Mouse (Mus musculus): ENCODE measurements around the gene Haao.
"Not testable (repeated sequence)": the region's sequence is repeated elsewhere in the genome, so short reads cannot be mapped to it uniquely, and the experiment has no call there.

Haao gene

GRCm38 (mm10) chr17:83866582-83866981 lies 18.8 kb upstream of the Haao start:
- peak in 1 of 2 experiments; percentile 45 for DNase-seq (ENCODE audit: low spot score in 2 of 2)

GRCm38 (mm10) chr17:83865366-83865765 lies 17.6 kb upstream of the Haao start:
- no peak for DNase-seq (ENCODE audit: low spot score in 2 of 2)

DNA sequence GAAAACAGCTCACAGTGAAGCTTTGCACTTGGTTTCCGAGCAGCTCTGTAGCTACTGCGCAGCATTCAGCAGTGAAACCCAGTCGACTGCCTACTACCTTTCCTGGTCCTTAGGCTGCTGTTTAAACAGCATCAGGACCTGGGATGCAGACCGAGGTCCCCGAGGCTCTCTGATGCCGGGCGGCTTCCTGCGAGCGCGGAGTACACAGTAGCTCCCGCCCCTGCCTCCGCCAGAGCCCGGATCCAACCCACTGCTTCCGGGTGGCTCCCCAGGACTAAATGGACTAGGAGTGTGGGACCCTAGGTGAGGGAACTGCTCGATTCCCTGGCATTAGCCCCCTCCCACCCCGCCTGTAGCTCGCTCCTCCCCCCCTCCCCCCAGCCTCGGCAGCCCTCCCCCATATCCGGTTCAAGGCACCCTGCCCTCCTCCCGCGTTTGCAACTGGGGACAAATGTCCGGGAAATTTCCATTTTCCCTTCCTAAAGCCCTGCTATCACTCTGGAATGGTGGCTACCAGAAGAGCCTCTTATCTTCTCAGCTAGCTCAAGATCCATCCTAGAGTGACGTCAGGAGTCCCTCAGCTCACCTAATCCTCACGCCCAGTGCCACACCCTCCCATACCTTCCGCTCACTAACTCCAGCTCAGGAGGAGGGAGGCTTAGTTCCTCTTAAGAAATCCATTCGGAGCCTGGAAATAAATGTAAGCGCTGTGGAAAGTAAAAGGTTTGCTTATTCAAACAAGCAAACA lies 14.5 kb upstream of the Haao start:
- DNase-seq (ENCODE audit: low spot score in 2 of 2), result peak; percentile 38 to 62

GRCm38 (mm10) chr17:83861444-83862133 lies 13.8 kb upstream of the Haao start:
- peak; percentile 98 to 99 for DNase-seq (ENCODE audit: low spot score in 2 of 2)

- not testable (repeated sequence) for DNase-seq (ENCODE audit: low spot score in 2 of 2)
These were observed 13.2 kb upstream of the Haao start for GRCm38 (mm10) chr17:83860968-83861367.

DNA sequence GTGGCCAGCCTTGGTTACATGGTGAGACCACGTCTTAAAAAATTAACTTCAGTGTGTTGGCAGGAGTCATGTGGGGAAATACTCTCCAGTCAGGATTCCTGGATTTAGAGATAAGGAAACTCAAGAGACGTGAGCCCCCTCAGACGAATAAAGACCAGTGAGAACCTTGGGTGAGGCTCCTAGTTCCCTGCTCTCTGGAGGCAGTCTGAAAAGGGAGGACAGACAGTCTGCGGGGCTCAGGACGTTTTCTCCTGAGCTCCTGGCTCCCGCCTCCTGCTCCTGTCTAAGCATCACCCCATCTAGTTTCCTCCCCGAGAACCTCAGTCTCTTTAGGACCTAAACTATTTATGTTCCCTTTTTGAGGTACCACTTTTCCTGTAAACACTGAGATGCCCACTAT lies 12.5 kb upstream of the Haao start:
- no peak for DNase-seq (ENCODE audit: low spot score in 2 of 2)

GRCm38 (mm10) chr17:83859639-83860038 lies 11.9 kb upstream of the Haao start:
- DNase-seq (ENCODE audit: low spot score in 2 of 2), result no peak

- no peak for DNase-seq (ENCODE audit: low spot score in 2 of 2)
These were observed 10.7 kb upstream of the Haao start for GRCm38 (mm10) chr17:83858413-83858812.

- DNase-seq (ENCODE audit: low spot score in 2 of 2), result no peak
These were observed 6.6 kb upstream of the Haao start for GRCm38 (mm10) chr17:83854284-83854918.

- no peak for DNase-seq (ENCODE audit: low spot score in 2 of 2)
These were observed 6.1 kb upstream of the Haao start for GRCm38 (mm10) chr17:83853831-83854230.

- no peak for DNase-seq (ENCODE audit: low spot score in 2 of 2)
These were observed 3.1 kb upstream of the Haao start for GRCm38 (mm10) chr17:83850864-83851263.

- peak; percentile 91 to 95 for DNase-seq (ENCODE audit: low spot score in 2 of 2)
These were observed 2.7 kb upstream of the Haao start for GRCm38 (mm10) chr17:83850458-83850857.

DNA sequence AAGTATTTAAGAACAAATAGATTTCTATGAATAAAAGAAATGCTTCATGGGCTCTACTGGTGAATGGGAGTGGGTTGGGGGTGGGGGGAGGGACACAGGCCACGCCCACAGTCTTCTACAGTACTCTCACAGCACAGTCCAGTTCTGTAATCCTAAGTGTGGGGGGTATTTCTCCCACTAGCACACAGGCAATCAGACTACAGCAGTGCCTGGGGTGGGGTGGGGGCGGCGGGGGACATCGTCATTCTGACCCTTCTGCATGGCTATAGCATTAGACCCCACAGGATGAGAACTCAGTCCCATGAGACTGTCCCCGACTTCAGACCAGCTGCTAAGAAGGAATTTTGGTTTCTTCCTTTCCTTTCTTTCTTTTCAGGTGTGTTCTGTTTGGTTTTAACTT lies 2.0 kb upstream of the Haao start:
- no peak for DNase-seq (ENCODE audit: low spot score in 2 of 2)

GRCm38 (mm10) chr17:83849081-83849675 lies 1.4 kb upstream of the Haao start:
- DNase-seq (ENCODE audit: low spot score in 2 of 2), result no peak

DNA sequence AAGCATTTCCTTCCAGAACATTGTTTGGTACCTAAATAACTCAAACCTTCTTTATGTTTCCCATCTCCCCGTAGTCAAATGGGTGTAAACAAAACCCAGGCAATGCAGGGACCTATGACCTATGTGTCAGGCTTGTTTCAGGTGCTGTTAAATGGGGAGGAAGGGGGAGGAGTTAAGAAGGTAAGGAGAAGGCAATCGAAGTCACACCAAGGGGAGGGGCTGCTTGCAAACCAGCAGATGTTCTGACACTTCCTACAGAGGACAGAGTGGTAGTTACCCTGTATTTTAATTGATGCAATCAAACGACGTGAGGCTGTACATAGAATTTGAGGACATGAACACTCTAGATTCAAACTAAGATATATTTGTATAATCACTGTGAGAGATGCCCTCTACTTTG lies 719 bp upstream of the Haao start:
- no peak for DNase-seq (ENCODE audit: low spot score in 2 of 2)

- DNase-seq (ENCODE audit: low spot score in 2 of 2), result no peak
These were observed 663 bp downstream of the Haao start for GRCm38 (mm10) chr17:83847100-83847499.

DNA sequence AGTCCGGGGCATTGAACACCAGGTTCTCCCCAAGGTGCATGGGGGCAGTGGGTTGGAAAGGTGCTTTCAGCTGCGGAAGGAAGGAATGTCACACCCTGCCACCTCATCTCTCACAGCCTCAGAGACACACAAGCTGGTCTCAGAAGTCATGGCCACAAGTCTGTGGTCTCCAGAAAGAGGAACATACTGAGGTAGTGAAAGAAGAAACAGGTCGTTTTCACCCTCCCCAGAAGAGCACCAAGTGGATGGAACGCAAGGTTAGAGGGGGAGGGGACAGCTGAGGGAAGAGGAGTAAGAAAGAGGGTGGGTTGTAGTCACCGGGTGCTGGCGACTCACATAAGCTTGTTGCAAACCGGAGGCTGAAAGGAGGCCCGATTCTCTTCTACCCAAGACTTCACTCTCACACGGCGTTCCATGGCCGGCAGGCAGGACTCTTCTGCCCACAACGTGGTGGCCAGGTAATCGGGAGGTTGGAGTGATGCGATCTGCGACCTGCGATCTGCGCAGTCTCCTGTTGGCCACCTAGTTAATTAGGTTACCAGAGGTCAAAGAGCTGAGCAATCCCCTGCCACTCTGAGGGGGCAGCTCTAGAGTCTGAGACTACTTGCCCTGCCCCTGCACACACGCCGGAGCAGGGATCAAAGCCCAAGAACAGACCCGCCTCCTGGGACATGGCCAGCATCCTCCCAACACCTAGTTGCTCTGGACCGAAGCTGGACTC lies 1.3 kb downstream of the Haao start:
- DNase-seq (ENCODE audit: low spot score in 2 of 2), result no peak

- DNase-seq (ENCODE audit: low spot score in 2 of 2), result no peak
These were observed 2.2 kb downstream of the Haao start for GRCm38 (mm10) chr17:83845538-83845937.

DNA sequence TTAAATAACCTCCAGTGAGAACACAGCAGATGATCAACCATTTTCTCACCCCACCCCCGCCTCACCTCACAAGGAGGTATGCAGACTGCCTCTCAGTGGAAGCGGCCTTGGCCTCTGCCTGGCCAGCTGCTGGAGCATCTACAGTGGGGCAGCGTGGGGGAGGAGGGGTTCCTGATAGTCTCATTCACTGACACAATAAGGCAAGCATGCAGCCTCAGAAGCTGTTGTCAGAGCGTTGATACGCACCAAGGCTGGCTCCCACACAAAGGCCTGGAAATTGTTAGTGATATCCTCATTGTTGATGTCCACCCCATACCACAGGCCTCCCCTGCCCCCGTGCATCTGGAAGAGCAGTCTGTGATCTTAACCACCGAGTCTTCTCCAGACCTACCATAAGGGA lies 4.0 kb downstream of the Haao start:
- no peak for DNase-seq (ENCODE audit: low spot score in 2 of 2)

DNA sequence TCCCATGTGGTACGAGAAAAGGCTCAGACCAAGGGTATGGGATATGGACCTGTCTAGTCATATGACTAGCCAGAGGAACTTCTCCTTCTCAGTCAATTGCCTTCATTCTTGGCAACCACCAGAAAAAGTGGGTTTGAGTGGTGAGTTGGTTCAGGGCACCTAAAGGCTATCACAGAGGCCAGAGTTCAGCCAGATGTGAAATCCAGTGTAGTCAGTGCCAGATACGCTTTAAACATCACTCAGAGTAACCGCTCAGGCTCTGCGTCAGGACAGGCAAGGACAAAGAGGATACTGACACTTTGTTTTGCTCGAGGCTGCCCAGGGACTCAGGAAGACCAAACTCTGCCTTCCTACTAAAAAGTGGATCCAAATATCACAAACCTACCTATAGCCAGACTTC lies 6.8 kb downstream of the Haao start:
- DNase-seq (ENCODE audit: low spot score in 2 of 2), result no peak

DNA sequence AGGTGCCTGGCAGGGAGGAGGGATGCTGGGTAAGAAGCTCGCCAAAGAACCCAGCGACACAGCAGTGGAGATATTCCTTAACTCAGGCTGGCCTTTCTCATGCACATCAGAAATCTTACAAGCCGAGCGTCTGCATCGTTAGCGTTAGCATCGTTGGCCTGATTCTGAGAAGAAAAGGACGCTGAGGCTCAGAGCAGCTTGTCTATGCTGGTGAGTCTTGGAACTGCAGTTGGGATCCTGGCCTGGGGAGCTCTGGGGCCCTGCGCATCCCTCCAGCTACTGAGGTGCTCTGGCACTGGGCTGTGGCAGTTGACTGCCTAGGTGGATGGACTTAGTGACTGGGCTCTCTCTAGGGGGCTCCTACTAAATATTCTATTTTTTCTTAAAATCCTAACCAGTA lies 8.6 kb downstream of the Haao start:
- no peak for DNase-seq (ENCODE audit: low spot score in 2 of 2)

DNA sequence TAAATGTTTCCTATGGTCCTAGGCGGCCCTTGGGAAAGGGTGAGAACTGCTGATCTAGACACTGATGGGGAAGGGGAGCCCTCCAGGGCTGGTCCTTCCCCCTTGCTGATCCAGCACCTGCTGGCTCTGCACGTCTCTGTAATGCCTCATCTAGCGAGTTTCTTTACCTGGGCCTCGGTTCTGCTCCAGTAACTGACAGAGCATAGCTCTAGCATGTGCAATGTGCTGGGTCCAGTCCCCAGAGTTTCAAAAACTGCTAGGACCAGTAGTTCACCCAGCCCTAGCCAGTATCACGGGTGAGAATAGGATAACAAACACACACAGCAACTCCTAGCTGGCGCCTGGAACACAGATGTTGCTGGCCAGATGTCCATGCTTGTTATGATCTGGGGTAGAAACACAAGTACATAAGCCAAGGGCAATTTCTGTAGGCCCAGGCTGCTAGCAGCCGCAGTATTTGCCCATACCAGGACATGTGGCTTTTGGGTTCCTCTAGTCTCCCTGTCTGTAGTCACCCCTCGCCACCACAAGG lies 10.0 kb downstream of the Haao start:
- DNase-seq (ENCODE audit: low spot score in 2 of 2), result no peak
